Mouse (Mus musculus) kidney, postnatal 36 days (tissue): ENCODE measurements at regions not wholly inside any gene's neighbourhood (a gene's known extent, or its start where the extent isn't known, plus 50 kb on each side); places are given as distances from the start of the nearest gene placed in this dataset.

ENCODE experiments used
- DNase-seq, 2 experiments: peaks; one replicate each; pipeline ENCODE4 v3.0.0; 2021 to 2022; ENCODE audit warnings: mixed read lengths in 2 of 2

GRCm38 (mm10) chr9:61669729-61670520 lies 244.4 kb downstream of the Rplp1 start:
- no peak for DNase-seq

- DNase-seq = no peak
These were observed 245.6 kb downstream of the Rplp1 start for GRCm38 (mm10) chr9:61668723-61669122.

- no peak for DNase-seq
These were observed 246.1 kb downstream of the Rplp1 start for GRCm38 (mm10) chr9:61668157-61668697.

GRCm38 (mm10) chr9:61667453-61668074 lies 246.8 kb downstream of the Rplp1 start:
- DNase-seq = no peak

GRCm38 (mm10) chr9:61666761-61667332 lies 247.5 kb downstream of the Rplp1 start:
- DNase-seq = no peak

- DNase-seq = peak in 1 of 2 experiments; percentile 13
These were observed 248.2 kb downstream of the Rplp1 start for GRCm38 (mm10) chr9:61666118-61666517.

- DNase-seq = no peak
These were observed 249.1 kb downstream of the Rplp1 start for GRCm38 (mm10) chr9:61665254-61665653.

- no peak for DNase-seq
These were observed 250.2 kb downstream of the Rplp1 start for GRCm38 (mm10) chr9:61664000-61664622.

- DNase-seq = no peak
These were observed 252.0 kb downstream of the Rplp1 start for GRCm38 (mm10) chr9:61662055-61663028.

- no peak for DNase-seq
These were observed 254.2 kb downstream of the Rplp1 start for GRCm38 (mm10) chr9:61660191-61660590.

GRCm38 (mm10) chr9:61657996-61658395 lies 256.3 kb downstream of the Rplp1 start:
- no peak for DNase-seq

GRCm38 (mm10) chr9:61655433-61655981 lies 258.8 kb downstream of the Rplp1 start:
- peak; percentile 23 to 47 for DNase-seq

- DNase-seq = peak; percentile 18 to 29
These were observed 268.5 kb downstream of the Rplp1 start for GRCm38 (mm10) chr9:61645661-61646425.

- DNase-seq = no peak
These were observed 268.6 kb downstream of the Tle3 start for GRCm38 (mm10) chr9:61640739-61641138.

- no peak for DNase-seq
These were observed 266.7 kb downstream of the Tle3 start for GRCm38 (mm10) chr9:61638908-61639307.

- no peak for DNase-seq
These were observed 261.8 kb downstream of the Tle3 start for GRCm38 (mm10) chr9:61633936-61634335.

GRCm38 (mm10) chr9:61632602-61633001 lies 260.4 kb downstream of the Tle3 start:
- DNase-seq = no peak

- DNase-seq = no peak
These were observed 258.9 kb downstream of the Tle3 start for GRCm38 (mm10) chr9:61631097-61631496.

- no peak for DNase-seq
These were observed 255.8 kb downstream of the Tle3 start for GRCm38 (mm10) chr9:61627801-61628574.

- DNase-seq = no peak
These were observed 250.8 kb downstream of the Tle3 start for GRCm38 (mm10) chr9:61622933-61623332.
